Mouse (Mus musculus): ENCODE results near the gene Rnf144b. TPM values are rescaled to one million over a fixed set of nuclear protein-coding genes. Genes with fewer than 3 reads are reported as not detected.

Gene Rnf144b
- polyA plus RNA-seq, 1 experiment: 7.7 TPM

DNA sequence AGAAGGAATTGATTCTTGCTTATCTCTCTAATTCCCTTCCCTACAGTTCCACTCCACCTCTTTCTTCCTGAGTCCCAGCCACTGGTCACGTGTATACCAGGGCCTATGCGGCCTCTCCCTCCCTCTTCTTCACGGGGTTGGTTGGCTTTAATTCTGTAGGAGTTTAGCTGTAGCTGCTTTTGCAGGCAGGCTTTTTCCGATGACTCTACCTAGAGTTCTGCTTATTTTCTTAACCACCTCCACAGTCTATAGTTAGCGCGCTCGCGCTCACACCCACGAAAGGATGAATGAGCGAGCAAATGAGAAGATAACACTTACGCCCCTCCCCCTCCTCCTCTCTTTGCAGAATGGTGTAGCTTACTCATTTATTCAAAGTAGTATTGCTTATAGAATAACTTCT is 26.1 kb downstream of the Rnf144b start:
- no peak overlapping the region for H3K4me3 ChIP-seq (ENCODE audit: insufficient read depth, low read depth, low read length)
- H3K27ac ChIP-seq (replicated peaks; ENCODE audit: low read depth, low read length): no peak overlapping the region
- no peaks in the 10 kb centered on the region for H3K4me1 ChIP-seq (ENCODE audit: control insufficient read depth, insufficient read depth, insufficient read length, low read length)

GRCm38 (mm10) chr13:47149993-47150392 is 27.5 kb downstream of the Rnf144b start:
- Histone ChIP-seq H3K4me1 (ENCODE audit: control insufficient read depth, insufficient read depth, insufficient read length, low read length) (no peaks in the 10 kb centered on the region), H3K4me3 (ENCODE audit: insufficient read depth, low read depth, low read length) (no peak overlapping the region), H3K27ac (replicated peaks; ENCODE audit: low read depth, low read length) (no peak overlapping the region)

DNA sequence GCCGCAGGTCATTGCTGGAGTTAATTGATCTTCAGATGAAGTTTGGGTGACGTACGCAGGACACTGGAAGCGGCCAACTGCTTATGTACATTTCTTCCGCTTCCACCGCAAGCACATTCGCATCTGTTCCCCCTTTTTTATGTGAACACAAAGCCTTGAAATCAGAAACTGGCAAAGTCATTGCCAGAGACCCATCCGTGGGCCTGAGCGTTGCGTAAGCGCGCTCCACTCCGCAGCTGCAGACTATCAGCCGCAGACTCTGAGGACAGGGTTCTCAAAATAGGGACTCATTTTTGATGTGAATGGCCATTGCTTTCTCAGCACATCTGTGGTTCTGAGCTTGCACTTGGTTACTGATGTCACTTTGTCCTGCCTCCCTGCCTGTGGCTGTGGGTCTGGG is 28.6 kb downstream of the Rnf144b start:
- H3K27ac ChIP-seq (replicated peaks; ENCODE audit: low read depth, low read length): no peak overlapping the region
- no peaks in the 10 kb centered on the region for H3K4me1 ChIP-seq (ENCODE audit: control insufficient read depth, insufficient read depth, insufficient read length, low read length)
- H3K4me3 ChIP-seq (ENCODE audit: insufficient read depth, low read depth, low read length): no peak overlapping the region

- Histone ChIP-seq H3K4me1 (ENCODE audit: control insufficient read depth, insufficient read depth, insufficient read length, low read length) (no peaks in the 10 kb centered on the region), H3K27ac (replicated peaks; ENCODE audit: low read depth, low read length) (no peak overlapping the region), H3K4me3 (ENCODE audit: insufficient read depth, low read depth, low read length) (no peak overlapping the region)
Observed at GRCm38 (mm10) chr13:47152390-47152789, 29.9 kb downstream of the Rnf144b start.

- no peaks in the 10 kb centered on the region for H3K4me1 ChIP-seq (ENCODE audit: control insufficient read depth, insufficient read depth, insufficient read length, low read length)
- no peak overlapping the region for H3K4me3 ChIP-seq (ENCODE audit: insufficient read depth, low read depth, low read length)
- H3K27ac ChIP-seq (replicated peaks; ENCODE audit: low read depth, low read length): no peak overlapping the region
Observed at GRCm38 (mm10) chr13:47153206-47153605, 30.8 kb downstream of the Rnf144b start.

DNA sequence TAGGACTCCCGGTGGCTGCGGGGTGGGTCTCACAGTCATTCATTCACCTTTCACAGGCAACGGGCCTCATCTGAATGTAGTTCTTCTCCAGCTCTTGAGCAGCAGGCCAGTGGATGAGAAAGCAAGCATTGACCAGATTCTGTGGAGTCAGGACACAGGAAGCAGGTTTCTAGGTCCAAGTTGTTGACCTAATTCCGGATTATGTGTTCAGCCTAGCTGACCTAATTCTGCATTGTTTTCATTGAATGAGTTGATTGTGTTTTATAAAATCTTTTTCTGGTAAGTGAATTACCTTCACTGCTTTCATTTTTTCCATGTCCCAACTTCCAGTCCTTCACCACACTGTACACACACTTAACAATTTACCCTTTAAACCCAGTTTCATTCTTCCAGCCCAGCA is 32.4 kb downstream of the Rnf144b start:
- Histone ChIP-seq H3K4me3 (ENCODE audit: insufficient read depth, low read depth, low read length) (no peak overlapping the region), H3K27ac (replicated peaks; ENCODE audit: low read depth, low read length) (0 out of 2 replicates have a peak overlapping the region, but pooled peaks have one; percentile 7)

GRCm38 (mm10) chr13:47156841-47157240 is 34.4 kb downstream of the Rnf144b start:
- Histone ChIP-seq H3K27ac (replicated peaks; ENCODE audit: low read depth, low read length) (no peak overlapping the region), H3K4me3 (ENCODE audit: insufficient read depth, low read depth, low read length) (no peak overlapping the region), H3K4me1 (ENCODE audit: control insufficient read depth, insufficient read depth, insufficient read length, low read length) (no peaks in the 10 kb centered on the region)

More for the DNA sequence above, 32.4 kb downstream of the Rnf144b start:
- H3K4me1 ChIP-seq (ENCODE audit: control insufficient read depth, insufficient read depth, insufficient read length, low read length): no peaks in the 10 kb centered on the region

GRCm38 (mm10) chr13:47162001-47162400 is 39.5 kb downstream of the Rnf144b start:
- Histone ChIP-seq H3K27ac (replicated peaks; ENCODE audit: low read depth, low read length) (no peak overlapping the region), H3K4me3 (ENCODE audit: insufficient read depth, low read depth, low read length) (no peak overlapping the region), H3K4me1 (ENCODE audit: control insufficient read depth, insufficient read depth, insufficient read length, low read length) (no peaks in the 10 kb centered on the region)

- H3K27ac ChIP-seq (replicated peaks; ENCODE audit: low read depth, low read length): no peak overlapping the region
- no peaks in the 10 kb centered on the region for H3K4me1 ChIP-seq (ENCODE audit: control insufficient read depth, insufficient read depth, insufficient read length, low read length)
- H3K4me3 ChIP-seq (ENCODE audit: insufficient read depth, low read depth, low read length): no peak overlapping the region
Observed at GRCm38 (mm10) chr13:47164732-47165131, 42.3 kb downstream of the Rnf144b start.

DNA sequence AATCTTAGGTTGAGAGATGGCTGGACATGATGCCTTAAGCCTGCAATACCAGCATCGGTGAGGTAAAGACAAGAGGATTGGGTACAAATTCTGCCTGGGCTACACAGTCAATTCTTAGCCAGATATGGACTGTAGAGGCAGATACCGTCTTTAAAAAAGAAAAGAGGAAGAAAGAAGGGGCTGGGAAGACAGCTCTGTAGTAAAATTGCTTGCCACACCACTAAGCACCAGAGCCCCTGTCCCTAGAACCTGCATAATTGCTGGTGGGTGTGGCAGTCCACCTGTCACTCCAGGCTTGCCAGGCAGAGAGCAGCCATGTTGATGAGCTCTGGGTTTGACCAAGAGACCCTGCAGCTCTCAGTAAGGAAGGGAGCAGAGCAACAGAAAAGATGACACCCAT is 42.8 kb downstream of the Rnf144b start:
- Histone ChIP-seq H3K4me1 (ENCODE audit: control insufficient read depth, insufficient read depth, insufficient read length, low read length) (no peaks in the 10 kb centered on the region), H3K27ac (replicated peaks; ENCODE audit: low read depth, low read length) (no peak overlapping the region)

GRCm38 (mm10) chr13:47168484-47168883 is 46.0 kb downstream of the Rnf144b start:
- Histone ChIP-seq H3K4me3 (ENCODE audit: insufficient read depth, low read depth, low read length) (no peak overlapping the region), H3K4me1 (ENCODE audit: control insufficient read depth, insufficient read depth, insufficient read length, low read length) (peaks cover 8% of the 10 kb centered on the region; the same call in 1 of the 2 replicates), H3K27ac (replicated peaks; ENCODE audit: low read depth, low read length) (no peak overlapping the region)

More for the DNA sequence above, 42.8 kb downstream of the Rnf144b start:
- no peak overlapping the region for H3K4me3 ChIP-seq (ENCODE audit: insufficient read depth, low read depth, low read length)

- Histone ChIP-seq H3K4me3 (ENCODE audit: insufficient read depth, low read depth, low read length) (no peak overlapping the region), H3K27ac (replicated peaks; ENCODE audit: low read depth, low read length) (no peak overlapping the region), H3K4me1 (ENCODE audit: control insufficient read depth, insufficient read depth, insufficient read length, low read length) (peaks cover 8% of the 10 kb centered on the region; the same call in 1 of the 2 replicates)
Observed at GRCm38 (mm10) chr13:47170026-47170425, 47.6 kb downstream of the Rnf144b start.

DNA sequence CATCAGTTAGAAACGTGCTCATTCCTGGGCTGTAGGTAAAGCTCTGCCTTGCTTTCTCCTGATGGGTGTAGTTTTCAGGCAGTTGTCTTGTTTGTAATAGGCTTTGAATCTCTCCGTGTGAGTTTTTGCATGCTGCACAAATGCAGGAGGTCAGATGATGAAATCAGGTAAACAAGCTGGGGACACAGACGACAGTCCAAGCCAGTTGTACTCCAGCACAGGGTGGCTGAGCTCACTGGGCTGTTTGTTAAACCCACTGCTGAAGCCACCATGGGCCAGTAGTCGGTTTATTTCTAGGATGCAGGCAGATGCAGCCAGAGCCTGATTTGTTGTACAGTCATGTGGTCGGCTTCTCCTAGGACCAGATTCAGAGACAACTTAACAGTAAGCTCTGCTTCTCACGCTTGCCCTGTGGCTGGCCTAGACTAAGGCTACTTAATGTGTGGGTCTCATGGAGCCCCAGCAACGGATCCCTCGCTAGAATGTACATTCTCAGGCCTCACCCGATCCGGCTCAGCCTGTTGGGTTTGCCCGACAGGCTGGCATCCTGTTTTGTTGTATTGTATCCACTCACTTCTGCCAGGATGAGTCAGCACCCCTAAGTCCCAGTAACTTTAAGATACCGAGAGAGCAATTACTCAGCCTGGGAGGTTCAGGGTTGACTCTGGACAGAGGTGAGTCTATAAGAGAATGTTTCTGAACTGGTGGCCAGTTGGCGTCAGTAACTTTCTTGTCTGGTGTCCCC is 48.5 kb downstream of the Rnf144b start:
- Histone ChIP-seq H3K4me3 (ENCODE audit: insufficient read depth, low read depth, low read length) (no peak overlapping the region), H3K4me1 (ENCODE audit: control insufficient read depth, insufficient read depth, insufficient read length, low read length) (peaks cover 8% of the 10 kb centered on the region; the same call in 1 of the 2 replicates), H3K27ac (replicated peaks; ENCODE audit: low read depth, low read length) (no peak overlapping the region)

- peaks cover 8% of the 10 kb centered on the region; the same call in 1 of the 2 replicates for H3K4me1 ChIP-seq (ENCODE audit: control insufficient read depth, insufficient read depth, insufficient read length, low read length)
- no peak overlapping the region for H3K4me3 ChIP-seq (ENCODE audit: insufficient read depth, low read depth, low read length)
- H3K27ac ChIP-seq (replicated peaks; ENCODE audit: low read depth, low read length): no peak overlapping the region
Observed at GRCm38 (mm10) chr13:47172891-47173290, 50.4 kb downstream of the Rnf144b start.

DNA sequence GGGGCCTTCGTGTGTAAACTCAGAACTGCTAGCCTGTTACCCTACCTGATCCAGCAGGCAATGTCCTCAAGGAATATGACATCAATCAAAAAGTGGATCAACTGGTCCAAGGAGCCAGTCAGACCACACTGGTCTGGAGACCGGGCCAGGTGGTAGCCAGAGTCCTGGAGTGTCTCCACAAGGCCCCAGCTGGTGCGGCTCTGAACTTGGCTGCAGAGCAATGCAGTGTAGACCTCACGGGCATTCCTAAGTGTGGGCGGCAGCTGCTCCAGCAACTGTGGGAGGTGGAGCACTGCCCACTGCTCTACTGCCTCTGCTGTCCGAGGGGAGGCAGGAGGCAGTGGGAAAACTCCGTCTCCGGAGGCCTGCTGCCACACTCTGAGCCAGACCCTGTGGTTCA is 55.7 kb downstream of the Rnf144b start:
- H3K4me3 ChIP-seq (ENCODE audit: insufficient read depth, low read depth, low read length): no peak overlapping the region
- H3K4me1 ChIP-seq (ENCODE audit: control insufficient read depth, insufficient read depth, insufficient read length, low read length): no peaks in the 10 kb centered on the region; the same call in 1 of the 2 replicates
- no peak overlapping the region for H3K27ac ChIP-seq (replicated peaks; ENCODE audit: low read depth, low read length)

GRCm38 (mm10) chr13:47180776-47181175 is 58.3 kb downstream of the Rnf144b start:
- no peak overlapping the region for H3K27ac ChIP-seq (replicated peaks; ENCODE audit: low read depth, low read length)
- H3K4me1 ChIP-seq (ENCODE audit: control insufficient read depth, insufficient read depth, insufficient read length, low read length): no peaks in the 10 kb centered on the region
- H3K4me3 ChIP-seq (ENCODE audit: insufficient read depth, low read depth, low read length): no peak overlapping the region
